Mouse (Mus musculus) limb, embryonic 12.5 days (tissue): ENCODE results near the gene Tmem223. TPM values are rescaled to one million over a fixed set of nuclear protein-coding genes. Genes with fewer than 3 reads are reported as not detected.
A peak's percentile ranks its signal among the peaks of the same experiment; 100 is the strongest.

Source experiments
- ATAC-seq: fragments of 200-750 bp; cut with Nextera tagmentation; 2 replicates; pipeline ENCODE4 v1.8.0; 2017; ENCODE audit warnings: low read depth, moderate TSS enrichment; ENCODE audit not compliant: insufficient number of reproducible peaks, insufficient read depth, low FRiP score, low TSS enrichment
- H3K27ac ChIP-seq: fragments of 300-500 bp; sonication (generic); 2 replicates; pipeline ENCODE4 v1.5.1; 2016; ENCODE audit warnings: mild to moderate bottlenecking, moderate library complexity
- H3K27me3 ChIP-seq: fragments of 300-500 bp; sonication (generic); 2 replicates; pipeline ENCODE4 v1.6.1; 2016; ENCODE audit warnings: mild to moderate bottlenecking, moderate library complexity
- H3K36me3 ChIP-seq: fragments of 300-500 bp; sonication (generic); 2 replicates; pipeline ENCODE4 v1.6.1; 2016; ENCODE audit warnings: mild to moderate bottlenecking, moderate library complexity
- H3K4me1 ChIP-seq: fragments of 300-500 bp; sonication (generic); replicated peaks from 2 replicates; pipeline ENCODE4 v1.6.1; 2016
- H3K4me2 ChIP-seq: fragments of 300-500 bp; sonication (generic); 2 replicates; pipeline ENCODE4 v1.6.1; 2016; ENCODE audit warnings: mild to moderate bottlenecking, moderate library complexity
- H3K4me3 ChIP-seq: fragments of 300-500 bp; sonication (generic); replicated peaks from 2 replicates; pipeline ENCODE4 v1.5.1; 2016; ENCODE audit warnings: mild to moderate bottlenecking
- H3K9ac ChIP-seq: fragments of 300-500 bp; sonication (generic); replicated peaks from 2 replicates; pipeline ENCODE4 v1.6.1; 2016; ENCODE audit warnings: mild to moderate bottlenecking, moderate library complexity
- H3K9me3 ChIP-seq: fragments of 300-500 bp; sonication (generic); 2 replicates; pipeline ENCODE4 v1.6.1; 2016; ENCODE audit warnings: mild to moderate bottlenecking, moderate library complexity
- WGBS: fragments of 180-500 bp; shearing (Covaris S2); methylation state at CpG from one replicate; pipeline ENCODE4 v1.1.7; 2016; 5-methylcytosine and 5-hydroxymethylcytosine counted together
- polyA plus RNA-seq: library from polyadenylated mRNA; unstranded; fragments of >200 nt; fragmentation: Nextera tagmentation; extraction: Ambion mirVana; gene quantifications from 2 replicates; pipeline ENCODE4 v1.2.1, GENCODE M21; 2016

Gene Tmem223
- polyA plus RNA-seq, 1 experiment from 2014 or later = 206 TPM

DNA sequence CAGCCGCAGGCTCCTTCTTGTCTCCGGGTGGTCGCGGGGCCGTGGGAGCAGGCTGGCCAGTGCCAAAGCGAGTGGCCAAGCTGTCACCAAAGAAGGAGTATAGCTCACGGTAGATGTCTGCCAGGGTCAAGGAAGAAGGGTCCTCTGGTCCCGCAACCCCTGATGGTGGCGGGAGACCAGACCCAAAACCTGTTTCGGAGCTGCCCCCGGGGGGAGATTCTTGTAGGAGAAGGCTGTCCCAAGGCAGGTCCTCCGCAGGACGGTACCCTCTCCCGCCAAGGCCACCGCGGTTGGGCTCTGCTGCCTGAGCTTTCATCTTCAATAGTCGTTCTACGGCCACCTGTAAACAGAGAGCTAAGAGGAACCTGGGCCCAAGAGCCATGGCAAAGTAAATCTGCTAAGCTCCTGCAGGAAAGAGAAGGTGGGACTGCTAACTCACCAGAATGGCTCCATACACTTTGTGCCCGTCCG is 4.2 kb downstream of the Tmem223 start:
- H3K9ac ChIP-seq = peak overlapping the region; percentile 93
- no peaks in the 10 kb centered on the region for H3K9me3 ChIP-seq
- peaks cover 32% of the 10 kb centered on the region for H3K4me1 ChIP-seq
- no peaks in the 10 kb centered on the region for H3K27me3 ChIP-seq
- WGBS = 7% methylated on average over 20 of the region's 20 CpGs
- peak overlapping the region; percentile 75 for H3K4me3 ChIP-seq
- peaks cover 53% of the 10 kb centered on the region for H3K36me3 ChIP-seq
- H3K4me2 ChIP-seq = peak overlapping the region; percentile 94
- peak; percentile 22; the same call in 1 of the 2 replicates for ATAC-seq
- H3K27ac ChIP-seq = peak overlapping the region; percentile 99

GRCm38 (mm10) chr19:8786008-8786781 is 15.4 kb downstream of the Tmem223 start, which contains the start of gene Taf6l:
TSS of gene Taf6l (minus strand) at chr19:8786417.
- Histone ChIP-seq H3K4me3 (peak within 1 kb of the TSS; percentile 72), H3K27me3 (no peaks in the 10 kb centered on the region), H3K9ac (peak within 1 kb of the TSS; percentile 69), H3K4me2 (peak within 1 kb of the TSS; percentile 70), H3K4me1 (peaks cover 10% of the 10 kb centered on the region), H3K9me3 (no peaks in the 10 kb centered on the region), H3K27ac (peak within 1 kb of the TSS; percentile 89), H3K36me3 (peaks cover 37% of the 10 kb centered on the region)
- WGBS = 1% methylated on average over 32 of the region's 32 CpGs
- peak; percentile 98 for ATAC-seq

GRCm38 (mm10) chr19:8788521-8788920 is 17.7 kb downstream of the Tmem223 start:
- H3K27me3 ChIP-seq = no peaks in the 10 kb centered on the region
- H3K27ac ChIP-seq = no peak overlapping the region
- no peak overlapping the region for H3K4me2 ChIP-seq
- no peak overlapping the region for H3K4me3 ChIP-seq
- ATAC-seq = no peak
- no peak overlapping the region for H3K9ac ChIP-seq
- 23% methylated on average over 3 of the region's 3 CpGs for WGBS
- H3K36me3 ChIP-seq = peaks cover 28% of the 10 kb centered on the region
- H3K4me1 ChIP-seq = peaks cover 10% of the 10 kb centered on the region
- H3K9me3 ChIP-seq = no peaks in the 10 kb centered on the region

DNA sequence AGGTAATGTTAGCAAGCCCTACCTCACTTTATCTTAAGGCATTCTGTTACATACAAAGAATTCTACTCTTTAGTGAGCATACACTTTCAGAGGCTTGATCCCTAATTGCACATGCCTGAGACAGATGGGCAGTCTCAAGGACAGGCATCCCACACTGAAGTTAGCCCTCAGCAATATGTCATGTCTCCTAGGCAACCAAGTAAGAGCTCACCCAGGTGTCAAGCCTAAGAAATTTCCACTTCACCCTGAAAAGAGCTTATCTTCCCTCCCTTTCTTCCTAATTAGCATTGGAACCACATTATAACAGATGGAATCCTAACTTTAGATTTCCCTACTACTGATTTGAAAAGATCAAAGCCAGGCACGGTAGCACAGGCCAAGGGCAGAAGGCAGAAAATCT is 18.4 kb downstream of the Tmem223 start:
- Histone ChIP-seq H3K27ac (0 out of 2 replicates have a peak overlapping the region, but pooled peaks have one; percentile 2), H3K9ac (no peak overlapping the region), H3K4me2 (no peak overlapping the region), H3K4me3 (no peak overlapping the region), H3K4me1 (peaks cover 10% of the 10 kb centered on the region), H3K9me3 (no peaks in the 10 kb centered on the region), H3K36me3 (peaks cover 28% of the 10 kb centered on the region), H3K27me3 (no peaks in the 10 kb centered on the region)
- 66% methylated on average over 1 of the region's 1 CpGs for WGBS
- no peak for ATAC-seq

- Histone ChIP-seq H3K9ac (no peak overlapping the region), H3K4me3 (no peak overlapping the region), H3K27me3 (no peaks in the 10 kb centered on the region), H3K27ac (no peak overlapping the region), H3K4me2 (no peak overlapping the region), H3K9me3 (no peaks in the 10 kb centered on the region), H3K36me3 (peaks cover 34% of the 10 kb centered on the region), H3K4me1 (peaks cover 9% of the 10 kb centered on the region)
- 78% methylated on average over 7 of the region's 7 CpGs for WGBS
- no peak for ATAC-seq
These were observed 19.4 kb downstream of the Tmem223 start for GRCm38 (mm10) chr19:8790171-8790570.

DNA sequence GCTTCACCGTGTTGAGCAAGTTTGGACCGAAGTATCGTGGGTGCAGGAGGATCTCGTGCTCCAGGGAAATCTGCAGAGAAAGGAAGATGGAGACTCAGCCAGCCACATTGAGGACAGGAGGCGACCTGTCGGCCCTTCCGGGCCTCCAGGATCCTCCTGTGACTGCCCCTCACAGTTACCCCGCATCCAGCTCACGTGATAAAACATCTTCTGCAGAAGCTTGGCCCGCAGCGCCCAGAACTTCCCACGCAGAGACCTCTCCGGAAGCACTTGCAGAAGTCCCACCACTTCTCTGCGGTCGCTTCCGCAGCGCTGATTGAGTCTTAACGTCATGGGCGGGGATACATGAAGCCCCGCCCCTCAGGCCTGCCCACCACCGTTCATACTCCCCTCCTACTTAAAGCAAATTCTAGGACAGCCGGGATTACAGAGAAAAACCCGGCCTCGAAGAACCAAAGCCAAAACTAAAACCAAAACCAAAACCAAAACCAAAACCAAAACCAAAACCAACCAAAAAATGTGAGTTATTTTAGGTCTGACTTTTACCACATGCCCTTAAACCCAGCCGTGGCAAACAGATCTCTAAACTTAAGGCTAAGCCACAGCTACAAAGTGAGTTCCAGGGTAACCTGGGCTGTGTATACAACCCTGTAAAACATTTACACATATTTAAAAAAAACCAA is 27.6 kb downstream of the Tmem223 start, which contains the start of gene Polr2g:
TSS of gene Polr2g (minus strand) at position 314 of the 683 bp plus-strand sequence.
- H3K4me1 ChIP-seq = peaks cover 14% of the 10 kb centered on the region
- peak within 1 kb of the TSS; percentile 79 for H3K9ac ChIP-seq
- peak within 1 kb of the TSS; percentile 64 for H3K4me3 ChIP-seq
- peak within 1 kb of the TSS; percentile 60 for H3K27ac ChIP-seq
- no peaks in the 10 kb centered on the region for H3K9me3 ChIP-seq
- H3K36me3 ChIP-seq = peaks cover 28% of the 10 kb centered on the region
- peak within 1 kb of the TSS; percentile 81 for H3K4me2 ChIP-seq
- ATAC-seq = peak; percentile 74
- 2% methylated on average over 25 of the region's 25 CpGs for WGBS
- H3K27me3 ChIP-seq = no peaks in the 10 kb centered on the region

- Histone ChIP-seq H3K9ac (no peak overlapping the region), H3K4me3 (peak overlapping the region; percentile 64; the same call in 1 of the 2 replicates), H3K36me3 (peaks cover 26% of the 10 kb centered on the region), H3K27ac (no peak overlapping the region), H3K4me1 (peaks cover 14% of the 10 kb centered on the region), H3K9me3 (no peaks in the 10 kb centered on the region), H3K27me3 (no peaks in the 10 kb centered on the region), H3K4me2 (peak overlapping the region; percentile 81)
- ATAC-seq = no peak
These were observed 28.1 kb downstream of the Tmem223 start for GRCm38 (mm10) chr19:8798947-8799315.

DNA sequence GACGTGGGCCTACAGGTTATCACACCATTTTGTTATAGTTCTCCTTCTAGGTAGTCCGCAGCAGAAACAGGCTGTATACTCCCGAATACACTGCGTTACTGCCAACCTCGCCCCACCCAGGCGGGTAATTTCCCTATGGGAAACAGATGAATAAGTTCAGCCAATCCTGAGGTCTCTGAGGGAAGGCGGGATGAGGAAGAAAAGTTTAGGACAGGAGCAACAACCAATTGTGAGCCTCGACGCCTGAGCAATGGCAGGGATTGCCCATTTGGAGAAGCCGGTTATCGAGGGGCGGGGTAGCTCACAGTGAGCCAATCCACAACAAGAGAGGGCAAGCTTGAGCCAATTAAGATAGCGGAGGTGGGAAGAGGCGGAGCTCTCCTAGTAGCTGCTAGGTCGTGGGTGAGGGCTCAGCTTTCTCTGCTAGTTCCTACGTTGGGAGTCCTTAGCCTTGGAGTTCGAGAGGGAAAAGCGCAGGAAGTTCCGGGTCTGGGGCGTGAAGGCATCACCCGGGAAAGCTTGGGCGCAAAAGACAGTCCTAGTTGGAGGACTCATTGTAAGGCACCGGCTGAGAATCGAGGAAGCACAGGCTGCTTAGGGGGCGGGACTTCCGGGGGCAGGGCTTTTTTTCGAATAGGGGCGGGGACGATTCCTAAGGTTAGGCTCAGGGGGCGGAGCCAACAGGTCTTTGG is 31.5 kb downstream of the Tmem223 start, which contains the start of gene Zbtb3:
TSS of gene Zbtb3 (plus strand) at position 426 of the 692 bp plus-strand sequence.
- H3K4me3 ChIP-seq = peak within 1 kb of the TSS; percentile 54
- no peaks in the 10 kb centered on the region for H3K9me3 ChIP-seq
- peak within 1 kb of the TSS; percentile 40; the same call in 1 of the 2 replicates for H3K9ac ChIP-seq
- H3K4me1 ChIP-seq = peaks cover 11% of the 10 kb centered on the region
- peaks cover 34% of the 10 kb centered on the region for H3K36me3 ChIP-seq
- H3K4me2 ChIP-seq = peak within 1 kb of the TSS; percentile 70
- peak within 1 kb of the TSS; percentile 81 for H3K27ac ChIP-seq
- WGBS = under 1% methylated on average over 30 of the region's 30 CpGs
- ATAC-seq = peak; percentile 96
- H3K27me3 ChIP-seq = no peaks in the 10 kb centered on the region

- H3K4me1 ChIP-seq = peaks cover 6% of the 10 kb centered on the region
- H3K9ac ChIP-seq = no peak overlapping the region
These were observed 32.5 kb downstream of the Tmem223 start for GRCm38 (mm10) chr19:8803204-8803780.

DNA sequence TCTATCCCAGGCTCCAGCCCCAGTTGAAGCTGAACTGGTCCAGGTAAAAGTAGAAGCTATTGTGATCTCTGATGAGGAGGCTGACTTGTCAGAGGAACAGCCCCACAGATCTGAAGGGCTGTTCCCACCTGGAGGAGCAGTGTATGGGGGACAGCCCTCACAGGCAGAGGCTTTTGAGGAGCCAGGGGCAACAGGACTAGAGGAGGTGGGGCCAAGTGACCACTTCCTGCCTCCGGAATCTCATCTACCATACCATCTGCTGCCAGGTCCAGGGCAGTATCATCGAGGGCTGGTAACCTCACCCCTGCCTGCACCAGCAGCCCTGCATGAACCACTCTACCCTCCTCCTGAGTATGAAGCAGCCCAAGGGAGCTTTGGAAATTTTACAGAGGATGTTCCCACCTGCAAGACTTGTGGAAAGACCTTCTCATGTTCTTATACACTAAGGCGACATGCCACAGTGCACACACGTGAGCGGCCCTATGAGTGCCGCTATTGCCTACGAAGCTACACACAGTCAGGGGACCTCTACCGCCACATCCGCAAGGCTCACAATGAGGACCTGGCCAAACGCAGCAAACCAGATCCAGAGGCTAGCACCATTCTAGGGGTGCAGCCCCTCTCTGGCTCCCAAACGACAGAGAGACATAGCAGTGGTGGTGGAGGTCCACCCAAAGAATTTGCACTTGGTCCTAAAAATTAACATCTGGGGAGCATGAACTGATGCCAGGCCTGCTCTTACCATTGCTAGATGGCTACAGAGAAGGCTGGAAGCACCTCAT is 33.3 kb downstream of the Tmem223 start:
- no peak overlapping the region for H3K27ac ChIP-seq
- H3K27me3 ChIP-seq = no peaks in the 10 kb centered on the region
- H3K9ac ChIP-seq = no peak overlapping the region
- no peaks in the 10 kb centered on the region for H3K9me3 ChIP-seq
- ATAC-seq = no peak
- H3K36me3 ChIP-seq = peaks cover 52% of the 10 kb centered on the region
- H3K4me2 ChIP-seq = no peak overlapping the region
- H3K4me3 ChIP-seq = no peak overlapping the region
- H3K4me1 ChIP-seq = peaks cover 6% of the 10 kb centered on the region
- 88% methylated on average over 11 of the region's 11 CpGs for WGBS

More at GRCm38 (mm10) chr19:8803204-8803780, 32.5 kb downstream of the Tmem223 start:
- Histone ChIP-seq H3K4me2 (peak overlapping the region; percentile 70), H3K27me3 (no peaks in the 10 kb centered on the region), H3K27ac (peak overlapping the region; percentile 81; the same call in 1 of the 2 replicates), H3K9me3 (no peaks in the 10 kb centered on the region), H3K4me3 (peak overlapping the region; percentile 54; the same call in 1 of the 2 replicates), H3K36me3 (peaks cover 45% of the 10 kb centered on the region)
- no peak for ATAC-seq
- WGBS = 93% methylated on average over 9 of the region's 9 CpGs
